Mouse (Mus musculus): Measurements from ENCODE around the gene P2ry6.

- TF ChIP-seq POLR2A (IDR thresholded peaks at IDR 0.05; ENCODE audit: insufficient read depth, low read length) (no peak), CTCF (IDR thresholded peaks at IDR 0.05; ENCODE audit: low read depth, low read length) (no peak), EP300 (IDR thresholded peaks at IDR 0.05; ENCODE audit: insufficient read depth, low read depth, low read length) (no peak)
These were observed 22.8 kb upstream of the P2ry6 start for GRCm38 (mm10) chr7:100997215-100997614.
